ENCODE assay signal across 20 mouse cellular contexts in the genomic region with DNA sequence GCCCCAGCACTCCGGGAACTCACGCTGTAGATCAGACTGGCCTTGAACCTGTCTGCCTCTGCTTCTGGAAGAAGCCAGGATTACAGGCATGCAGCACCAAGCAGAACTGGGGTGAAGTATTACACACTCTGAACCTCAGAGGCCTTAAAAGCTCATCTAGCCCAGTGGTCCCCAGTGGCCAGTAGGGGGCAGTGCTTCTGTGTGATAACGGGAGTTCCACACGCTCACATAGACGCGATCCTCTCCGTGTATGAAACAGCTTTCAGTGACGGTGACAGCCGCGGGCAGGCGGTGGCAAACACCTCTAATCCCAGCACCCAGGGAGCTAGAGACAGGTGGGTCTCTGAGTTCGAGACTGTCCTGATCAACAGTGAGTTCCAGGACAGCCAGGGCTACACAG. TPM values are rescaled to one million over a fixed set of nuclear protein-coding genes. Genes with fewer than 3 reads are reported as not detected.
A peak's percentile ranks its signal among the peaks of the same experiment; 100 is the strongest.
DNase-seq lines count a peak whose midpoint lies in the region; ATAC-seq and TF ChIP-seq lines count a peak whose summit lies in the region.
"Had no signal": no experiment of that assay in that cellular context is flagged by ENCODE, and none has a peak within 500 bp of the region (broad histone marks: within the 10 kb centered on the region; RNA-seq: fewer than 3 reads in every experiment).

No protein-coding gene starts in this region.

- H3K36me3 ChIP-seq in testis, adult 2 months (ENCODE audit: control insufficient read depth, insufficient read depth, low read length), result no peaks in the 10 kb centered on the region
- H3K36me3 ChIP-seq in hindbrain, embryonic 13.5 days, result peaks cover 5% of the 10 kb centered on the region; the same call in 1 of the 2 replicates
- H3K36me3 ChIP-seq: embryonic facial prominence, embryonic 12.5 days; lung, embryonic 15.5 days; midbrain, embryonic 13.5 days; neural tube, embryonic 12.5 days had no signal

- H3K4me3 ChIP-seq in layer of hippocampus, adult 2 months, result no peak overlapping the region
- peak overlapping the region; percentile 61 for H3K4me3 ChIP-seq in testis, adult 2 months (ENCODE audit: control insufficient read depth, low read depth, low read length)
- H3K4me3 ChIP-seq in hindbrain, embryonic 13.5 days, result no peak overlapping the region
- H3K4me3 ChIP-seq: embryonic facial prominence, embryonic 12.5 days; forebrain, embryonic 10.5 days; heart, embryonic 10.5 days; lung, embryonic 15.5 days; midbrain, embryonic 13.5 days; neural tube, embryonic 12.5 days had no signal

- DNase-seq in layer of hippocampus, adult 2 months (ENCODE audit: low spot score in 2 of 2), result no peak
- DNase-seq in layer of hippocampus, postnatal 14 days (ENCODE audit: low spot score in 2 of 2), result no peak
- DNase-seq in testis, postnatal 10 days (ENCODE audit: low spot score), result no peak
- DNase-seq in NIH3T3 (ENCODE audit: low read depth), result peak; percentile 22
- DNase-seq: adrenal gland, adult 2 months; cerebellum, postnatal 25 days; heart, postnatal 4 days; kidney, adult 11 months; left cerebral cortex, postnatal 4 days had no signal

- peaks cover 9% of the 10 kb centered on the region for H3K4me1 ChIP-seq in testis, adult 2 months (ENCODE audit: control insufficient read depth, insufficient read depth, low read length)
- H3K4me1 ChIP-seq in hindbrain, embryonic 13.5 days (replicated peaks), result peaks cover 9% of the 10 kb centered on the region

- TF ChIP-seq CTCF in layer of hippocampus, adult 2 months (conservative IDR thresholded peaks at IDR 0.05), result peak; percentile 36
- peak; percentile 71; the same call in 1 of the 2 replicates for TF ChIP-seq CTCF in testis, adult 2 months (IDR thresholded peaks at IDR 0.05; ENCODE audit: control insufficient read depth, insufficient read depth, insufficient replicate concordance, low read depth, low read length)

- H3K9ac ChIP-seq in hindbrain, embryonic 13.5 days, result no peak overlapping the region
- H3K9ac ChIP-seq: embryonic facial prominence, embryonic 12.5 days; lung, embryonic 15.5 days; midbrain, embryonic 13.5 days; neural tube, embryonic 12.5 days had no signal

- H3K4me2 ChIP-seq in hindbrain, embryonic 13.5 days, result no peak overlapping the region
- H3K4me2 ChIP-seq: embryonic facial prominence, embryonic 12.5 days; lung, embryonic 15.5 days; midbrain, embryonic 13.5 days; neural tube, embryonic 12.5 days had no signal

- H3K27ac ChIP-seq in layer of hippocampus, adult 2 months, result no peak overlapping the region
- H3K27ac ChIP-seq in testis, adult 2 months (ENCODE audit: control insufficient read depth, insufficient read depth, low read depth, low read length), result no peak overlapping the region
- no peak overlapping the region for H3K27ac ChIP-seq in hindbrain, embryonic 13.5 days
- H3K27ac ChIP-seq: embryonic facial prominence, embryonic 12.5 days; forebrain, embryonic 10.5 days; heart, embryonic 10.5 days; lung, embryonic 15.5 days; midbrain, embryonic 13.5 days; neural tube, embryonic 12.5 days had no signal

- WGBS in hindbrain, embryonic 13.5 days, result 97% methylated on average over 12 of the region's 12 CpGs

- no peak for TF ChIP-seq POLR2A in testis, adult 2 months (IDR thresholded peaks at IDR 0.05; ENCODE audit: control insufficient read depth, low read depth, low read length)

- H3K27me3 ChIP-seq in testis, adult 2 months (ENCODE audit: control insufficient read depth, insufficient read depth, low read length), result no peaks in the 10 kb centered on the region
- no peaks in the 10 kb centered on the region for H3K27me3 ChIP-seq in hindbrain, embryonic 13.5 days
- H3K27me3 ChIP-seq: embryonic facial prominence, embryonic 12.5 days; lung, embryonic 15.5 days; midbrain, embryonic 13.5 days; neural tube, embryonic 12.5 days had no signal

- peaks cover 5% of the 10 kb centered on the region; the same call in 1 of the 2 replicates for H3K9me3 ChIP-seq in hindbrain, embryonic 13.5 days
- H3K9me3 ChIP-seq: embryonic facial prominence, embryonic 12.5 days; heart, embryonic 10.5 days; lung, embryonic 15.5 days; neural tube, embryonic 12.5 days had no signal

- ATAC-seq in hindbrain, embryonic 13.5 days (ENCODE audit: low FRiP score), result no peak
- ATAC-seq in activated CD4-positive, CD25-positive, alpha-beta regulatory T cell, adult 4 months, result no peak
- ATAC-seq: midbrain, embryonic 13.5 days had no signal

RNA-seq across cellular contexts. Expression of a gene that starts 4.2 kb away (rescaled TPM):
- total RNA-seq in layer of hippocampus, adult 2 months (2021), result 1 to 10 TPM; 2.4 to 3.3 TPM
- total RNA-seq in layer of hippocampus, postnatal 14 days (2021), result 1 to 10 TPM; 3.7 to 4.1 TPM
- polyA plus RNA-seq in testis, adult 2 months (2012; rRNA removed), result 26.8 and 28.7 TPM in 2 replicates
- polyA plus RNA-seq in hindbrain, embryonic 13.5 days (2015; fragmentation: Nextera tagmentation; extraction: Ambion mirVana), result 5.6 and 5.8 TPM in 2 replicates
- polyA plus RNA-seq in activated CD4-positive, CD25-positive, alpha-beta regulatory T cell, adult 4 months (2017; shearing (Covaris generic)), result 1 to 10 TPM; 1.0 to 1.2 TPM

RNA-seq across cellular contexts. Expression of a gene that starts 4.4 kb away (rescaled TPM):
- total RNA-seq in layer of hippocampus, adult 2 months (2021), result 10 to 100 TPM; 48.2 to 51.3 TPM
- 10 to 100 TPM; 58.2 to 59.9 TPM for total RNA-seq in layer of hippocampus, postnatal 14 days (2021)
- polyA plus RNA-seq in testis, adult 2 months (2012; rRNA removed), result 16.8 and 20.0 TPM in 2 replicates
- polyA plus RNA-seq in hindbrain, embryonic 13.5 days (2015; fragmentation: Nextera tagmentation; extraction: Ambion mirVana), result 67.4 and 70.4 TPM in 2 replicates
- polyA plus RNA-seq in activated CD4-positive, CD25-positive, alpha-beta regulatory T cell, adult 4 months (2017; shearing (Covaris generic)), result 10 to 100 TPM; 61.5 to 66.8 TPM

RNA-seq across cellular contexts. Expression of a gene that starts 28.2 kb away (rescaled TPM):
- under 1 TPM in 1 of 2 experiments, not detected in 1; 0.29 TPM for total RNA-seq in layer of hippocampus, adult 2 months (2021)
- under 1 TPM; 0.26 to 0.48 TPM for total RNA-seq in layer of hippocampus, postnatal 14 days (2021)
- 53.7 and 55.3 TPM in 2 replicates for polyA plus RNA-seq in testis, adult 2 months (2012; rRNA removed)
- polyA plus RNA-seq in hindbrain, embryonic 13.5 days (2015; fragmentation: Nextera tagmentation; extraction: Ambion mirVana), result 0.48 and 0.65 TPM in 2 replicates
- polyA plus RNA-seq in activated CD4-positive, CD25-positive, alpha-beta regulatory T cell, adult 4 months (2017; shearing (Covaris generic)), result under 1 TPM in 1 of 2 experiments, not detected in 1; 0.62 TPM
- polyA plus RNA-seq: adrenal gland, adult 2 months had no signal

RNA-seq across cellular contexts. Expression of a gene that starts 34.6 kb away (rescaled TPM):
- 10 to 100 TPM in 1 of 2 experiments, 1 to 10 TPM in 1; 9.1 to 11.2 TPM for total RNA-seq in layer of hippocampus, adult 2 months (2021)
- total RNA-seq in layer of hippocampus, postnatal 14 days (2021), result 1 to 10 TPM; 5.9 to 8.3 TPM
- polyA plus RNA-seq in testis, adult 2 months (2012; rRNA removed), result 3.0 and 3.7 TPM in 2 replicates
- polyA plus RNA-seq in hindbrain, embryonic 13.5 days (2015; fragmentation: Nextera tagmentation; extraction: Ambion mirVana), result 31.2 and 32.0 TPM in 2 replicates
- 10 to 100 TPM; 11.8 to 13.0 TPM for polyA plus RNA-seq in activated CD4-positive, CD25-positive, alpha-beta regulatory T cell, adult 4 months (2017; shearing (Covaris generic))

RNA-seq across cellular contexts. Expression of a gene that starts 36.5 kb away (rescaled TPM):
- under 1 TPM; 0.61 to 0.69 TPM for total RNA-seq in layer of hippocampus, adult 2 months (2021)
- 1 to 10 TPM; 1.1 TPM for total RNA-seq in layer of hippocampus, postnatal 14 days (2021)
- 21.8 and 23.4 TPM in 2 replicates for polyA plus RNA-seq in testis, adult 2 months (2012; rRNA removed)
- polyA plus RNA-seq in hindbrain, embryonic 13.5 days (2015; fragmentation: Nextera tagmentation; extraction: Ambion mirVana), result 0.06 and 0.19 TPM in 2 replicates
- polyA plus RNA-seq in activated CD4-positive, CD25-positive, alpha-beta regulatory T cell, adult 4 months (2017; shearing (Covaris generic)), result not detected
- total RNA-seq: adrenal gland, adult 2 months; heart, postnatal 4 days had no signal
- polyA plus RNA-seq: adrenal gland, adult 2 months; large intestine, adult 2 months; lung, embryonic 15.5 days; spleen, adult 2 months had no signal

Comparison
In these comparisons a context has a peak if more than half of its experiments do, and no peak if none do; other contexts are left out.
1. RNA of a gene that starts 28.2 kb away (polyA plus RNA-seq): 53.7 to 55.3 TPM in testis, adult 2 months; 0.62 TPM in activated CD4-positive, CD25-positive, alpha-beta regulatory T cell, adult 4 months and 0.48 to 0.65 TPM in hindbrain, embryonic 13.5 days; every median in the first group is over 10 times any median in the second.